Mouse (Mus musculus): ENCODE results near the gene Grm4.
A peak's percentile ranks its signal among the peaks of the same experiment; 100 is the strongest.

Gene Grm4

DNA sequence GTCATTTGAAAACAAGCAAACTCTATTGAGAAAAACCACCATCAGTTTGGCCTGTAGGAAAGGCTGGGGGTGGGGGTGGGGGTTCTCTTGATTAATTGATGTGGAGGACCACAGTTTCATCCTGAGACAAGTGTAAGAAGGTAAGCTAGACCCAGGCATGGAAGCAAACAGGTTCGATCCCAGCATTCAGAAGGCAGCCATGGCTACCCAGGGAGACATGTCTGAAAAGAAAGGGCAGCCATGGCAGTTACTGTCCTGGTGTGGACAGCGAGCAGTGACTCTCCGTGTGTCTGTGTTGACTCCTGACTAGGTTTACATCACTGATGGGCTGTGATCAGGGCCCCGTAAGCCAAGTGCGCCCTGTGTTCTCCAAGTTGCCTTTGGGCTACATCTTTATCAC, at the start of gene Grm4:
Gene Grm4 (minus strand): TSS at position 101 of the 400 bp plus-strand sequence.
- ATAC-seq (ENCODE audit: low TSS enrichment), result no peak

DNA sequence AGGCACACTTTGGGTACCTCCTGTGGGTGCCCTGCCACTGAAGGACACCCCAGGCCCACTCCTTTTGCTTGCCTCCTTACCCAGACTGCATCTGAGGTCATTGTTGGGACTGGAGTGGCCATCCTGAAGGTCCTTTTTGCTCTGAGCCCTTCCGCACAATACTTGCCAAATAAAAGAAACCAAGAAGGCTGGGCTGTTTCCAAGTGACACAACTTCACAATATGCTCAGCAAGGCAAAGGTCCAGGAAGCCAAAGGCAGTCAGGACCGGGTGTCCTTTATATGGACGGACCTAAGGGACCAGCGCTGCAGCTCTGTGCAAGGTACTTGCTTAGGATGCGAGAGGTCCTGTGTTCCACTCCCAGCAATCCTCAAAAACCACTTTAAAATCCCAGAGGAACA, 47.0 kb upstream of the Grm4 start:
- no peak for ATAC-seq (ENCODE audit: low TSS enrichment)

DNA sequence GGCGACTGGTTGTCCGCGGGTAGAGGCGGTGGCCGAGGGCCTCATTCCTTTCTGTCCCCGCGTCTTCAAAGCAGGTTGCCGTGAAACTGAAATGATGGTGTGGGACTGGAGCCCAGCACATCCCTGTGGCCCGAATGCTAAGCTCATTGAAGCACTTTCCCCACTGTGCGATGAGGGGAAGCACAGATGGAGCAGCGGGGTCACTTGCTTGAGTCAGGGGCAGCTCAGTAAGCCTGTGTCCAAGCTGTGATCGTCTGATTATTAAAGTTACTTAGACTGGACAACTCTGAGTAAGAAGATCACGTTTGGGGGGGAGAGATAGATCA, 44.7 kb upstream of the Grm4 start:
- no peak for ATAC-seq (ENCODE audit: low TSS enrichment)

DNA sequence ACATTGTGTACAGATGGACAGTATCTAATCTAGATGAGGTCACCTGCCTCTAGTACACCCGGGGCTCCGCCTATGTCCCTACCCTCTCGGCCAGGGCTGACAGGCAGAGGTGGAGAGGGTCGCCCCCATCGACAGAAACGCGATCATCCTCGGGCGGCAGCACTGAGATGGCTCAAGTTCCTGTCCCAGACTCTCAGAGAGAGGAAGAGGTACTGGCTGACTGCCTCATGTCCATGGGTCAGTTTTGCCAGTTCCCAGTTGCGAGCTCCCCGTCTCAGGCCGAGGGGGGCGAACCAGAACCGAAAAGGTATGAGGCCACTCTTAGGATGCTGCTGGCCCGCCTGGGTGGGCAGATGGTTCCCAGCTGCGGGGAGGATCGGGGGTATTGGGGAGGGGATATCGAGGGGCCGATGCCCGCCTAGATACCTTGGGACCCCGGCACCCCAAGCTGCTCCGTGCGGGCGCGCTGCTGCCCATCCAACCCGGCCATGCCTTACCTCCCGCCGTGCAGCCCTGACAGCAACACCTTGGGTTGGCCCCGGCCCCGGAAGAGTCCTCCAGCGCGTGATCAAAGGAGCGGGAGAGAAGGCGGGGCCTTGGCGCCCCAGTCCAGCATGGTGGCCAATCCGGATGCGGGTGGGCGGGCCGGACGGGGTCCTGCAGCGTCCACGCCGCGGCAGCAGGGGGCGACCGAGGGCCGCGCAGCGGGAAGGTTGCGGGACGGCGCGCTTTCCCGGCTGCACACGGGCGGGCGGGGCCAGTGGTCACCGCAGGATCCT, 44.1 kb upstream of the Grm4 start, which contains the start of gene AI413582:
Gene AI413582 (minus strand): TSS at position 594 of the 779 bp plus-strand sequence.
- ATAC-seq (ENCODE audit: low TSS enrichment), result peak; percentile 68

DNA sequence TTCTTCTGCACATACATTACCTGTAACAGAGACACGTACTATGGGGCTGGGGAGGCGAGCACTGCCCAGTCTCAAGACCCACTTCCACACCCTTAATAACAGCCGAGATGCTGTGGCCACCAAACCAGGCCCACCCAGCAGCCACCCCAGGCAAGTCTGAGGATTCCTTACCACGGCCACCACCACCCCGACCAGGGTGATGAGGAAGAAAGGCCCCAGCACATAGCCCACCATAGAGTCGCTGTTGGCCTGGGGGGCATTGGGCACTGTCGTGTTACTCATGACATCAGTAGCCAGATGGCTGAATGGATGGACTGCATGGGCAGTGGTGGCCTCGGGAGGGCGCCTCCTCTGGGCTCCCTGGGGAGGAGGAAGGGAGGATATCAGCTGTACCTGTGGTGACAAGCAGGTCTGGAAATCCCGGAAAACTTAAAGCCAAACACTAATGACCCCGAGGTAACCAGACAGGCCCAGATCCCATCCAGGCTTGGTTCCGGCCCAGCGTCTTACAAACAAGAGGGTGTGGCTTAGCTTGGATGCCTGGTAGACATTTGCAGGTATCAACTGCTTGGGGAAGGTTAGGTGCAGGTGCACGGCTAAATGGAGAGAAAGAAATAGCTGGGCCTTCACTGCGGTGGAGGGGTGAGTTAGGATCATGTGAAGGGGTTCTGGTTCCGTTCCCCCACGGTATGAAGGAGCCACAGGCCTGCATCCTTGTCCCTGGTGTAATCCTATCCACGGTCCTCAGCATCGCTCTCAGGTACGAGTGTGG, 43.4 kb upstream of the Grm4 start:
- ATAC-seq (ENCODE audit: low TSS enrichment), result no peak

DNA sequence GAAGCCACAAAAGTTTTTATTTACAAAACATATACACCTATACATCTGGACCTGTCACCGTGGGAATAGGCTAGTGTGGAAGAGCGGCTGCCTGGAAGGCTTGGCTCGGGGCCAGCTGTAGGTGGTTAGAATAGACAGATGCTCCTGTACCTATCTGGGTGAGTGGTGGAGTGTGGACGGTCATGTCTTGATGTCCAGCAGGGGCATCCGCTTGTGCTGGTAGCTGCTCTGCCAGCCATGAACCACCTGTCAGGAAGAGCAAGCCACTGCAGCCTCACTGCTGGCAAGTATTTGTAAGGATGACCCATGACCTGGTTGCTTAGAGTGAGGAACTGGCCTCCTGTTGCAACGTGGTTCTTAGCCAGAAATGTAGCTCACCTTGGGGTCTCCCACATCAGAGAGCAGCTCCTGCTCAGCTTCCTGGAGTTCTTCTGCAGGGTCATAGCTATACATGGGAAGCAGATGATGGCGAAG, 42.6 kb upstream of the Grm4 start:
- no peak for ATAC-seq (ENCODE audit: low TSS enrichment)

DNA sequence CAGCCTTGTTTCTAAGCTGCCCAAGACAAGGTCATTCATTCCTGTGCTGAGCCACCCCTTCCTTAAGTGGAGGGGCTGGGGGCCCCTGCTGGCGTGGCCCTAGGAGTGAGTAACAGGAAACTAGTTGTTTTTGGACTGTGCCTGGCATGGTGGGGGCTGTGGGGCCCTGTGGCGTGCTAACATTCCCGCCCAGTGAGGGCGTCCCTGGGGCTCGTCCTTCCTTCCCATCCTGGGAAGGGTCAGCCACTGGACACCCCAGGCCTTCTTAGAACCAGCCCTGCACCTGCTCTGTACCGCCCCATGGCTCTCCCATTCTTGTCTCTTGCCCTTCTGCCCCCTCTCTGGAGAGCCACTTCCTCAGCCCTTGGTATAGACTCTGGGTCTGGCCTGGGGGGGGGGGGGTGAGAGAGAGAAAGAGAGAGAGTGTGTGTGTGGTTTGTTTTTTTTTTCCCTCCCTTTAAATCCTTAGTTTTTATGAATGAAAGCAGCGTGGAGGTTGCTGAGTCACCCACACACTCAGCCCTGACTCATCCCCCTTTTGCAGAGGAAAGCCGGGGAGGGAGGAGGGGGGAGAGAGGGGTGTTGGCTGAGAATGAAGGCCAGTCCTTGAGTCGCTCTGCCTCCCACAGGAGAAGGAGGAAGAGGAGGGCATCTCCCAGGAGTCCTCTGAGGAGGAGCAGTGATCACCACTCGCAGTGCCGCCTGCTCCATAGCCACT, 40.8 kb upstream of the Grm4 start:
- peak; percentile 48 for ATAC-seq (ENCODE audit: low TSS enrichment)

DNA sequence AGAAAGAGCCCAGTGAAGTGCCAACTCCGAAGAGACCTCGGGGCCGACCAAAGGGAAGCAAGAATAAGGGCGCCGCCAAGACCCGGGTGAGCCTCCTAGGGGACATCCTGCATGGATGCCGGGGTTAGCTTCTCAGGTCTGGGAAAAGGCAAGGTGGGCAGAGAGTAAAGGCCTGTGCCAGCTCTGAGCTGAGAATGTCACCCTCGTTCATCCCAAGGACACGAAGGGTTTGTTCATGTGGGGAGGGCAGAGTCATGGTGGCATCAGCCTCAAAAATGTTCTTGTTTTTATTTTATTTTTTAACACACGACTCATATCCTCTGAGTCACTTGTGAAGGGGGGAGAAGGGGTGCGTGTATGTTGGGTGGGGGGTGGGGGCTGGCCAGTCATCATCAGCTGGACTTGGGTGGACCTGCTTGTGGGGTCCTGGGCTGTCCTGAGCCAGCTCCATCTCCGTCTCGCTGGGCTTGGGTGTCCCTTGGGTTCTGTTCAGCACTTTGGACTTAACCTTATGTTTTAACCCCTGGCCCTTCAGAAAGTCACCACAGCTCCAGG, 39.8 kb upstream of the Grm4 start:
- ATAC-seq (ENCODE audit: low TSS enrichment), result no peak

DNA sequence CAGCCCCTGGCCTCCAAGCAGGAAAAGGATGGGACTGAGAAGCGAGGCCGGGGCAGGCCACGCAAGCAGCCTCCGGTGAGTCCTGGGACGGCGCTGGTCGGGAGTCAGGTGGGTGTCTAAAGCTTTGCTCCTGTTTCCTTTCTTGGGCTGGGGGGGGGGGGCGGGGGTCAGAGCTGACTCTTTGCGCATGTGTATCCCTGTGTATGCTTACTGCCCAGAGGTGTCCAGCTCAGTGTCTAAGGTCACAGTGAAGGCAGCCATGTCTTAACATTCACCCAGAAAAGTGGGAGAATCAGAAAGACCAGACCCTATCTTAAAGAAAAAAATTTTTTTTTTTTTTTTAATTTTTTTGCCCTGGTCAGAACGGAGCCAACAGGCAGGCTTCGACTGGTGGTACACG, 38.4 kb upstream of the Grm4 start:
- no peak for ATAC-seq (ENCODE audit: low TSS enrichment)

DNA sequence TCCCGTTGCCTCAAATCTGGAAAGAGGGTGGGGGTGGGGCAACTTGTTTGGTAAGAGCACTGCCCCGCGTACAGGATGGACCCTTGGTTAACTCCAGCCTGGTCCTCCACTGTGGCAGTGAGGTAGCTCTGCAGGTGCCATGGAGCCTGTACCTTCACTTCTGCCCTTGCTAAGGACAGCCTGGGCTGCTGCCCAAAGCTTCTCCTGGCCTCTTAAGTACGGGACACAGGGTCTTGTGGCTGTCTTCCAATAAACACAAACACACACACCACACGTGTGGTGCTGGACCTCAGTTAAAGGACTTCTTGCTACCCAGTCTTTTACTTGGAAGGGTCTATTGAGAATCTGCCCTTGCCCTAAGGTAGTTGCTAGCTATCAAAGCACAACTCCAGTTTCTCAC, 37.6 kb upstream of the Grm4 start:
- no peak for ATAC-seq (ENCODE audit: low TSS enrichment)

DNA sequence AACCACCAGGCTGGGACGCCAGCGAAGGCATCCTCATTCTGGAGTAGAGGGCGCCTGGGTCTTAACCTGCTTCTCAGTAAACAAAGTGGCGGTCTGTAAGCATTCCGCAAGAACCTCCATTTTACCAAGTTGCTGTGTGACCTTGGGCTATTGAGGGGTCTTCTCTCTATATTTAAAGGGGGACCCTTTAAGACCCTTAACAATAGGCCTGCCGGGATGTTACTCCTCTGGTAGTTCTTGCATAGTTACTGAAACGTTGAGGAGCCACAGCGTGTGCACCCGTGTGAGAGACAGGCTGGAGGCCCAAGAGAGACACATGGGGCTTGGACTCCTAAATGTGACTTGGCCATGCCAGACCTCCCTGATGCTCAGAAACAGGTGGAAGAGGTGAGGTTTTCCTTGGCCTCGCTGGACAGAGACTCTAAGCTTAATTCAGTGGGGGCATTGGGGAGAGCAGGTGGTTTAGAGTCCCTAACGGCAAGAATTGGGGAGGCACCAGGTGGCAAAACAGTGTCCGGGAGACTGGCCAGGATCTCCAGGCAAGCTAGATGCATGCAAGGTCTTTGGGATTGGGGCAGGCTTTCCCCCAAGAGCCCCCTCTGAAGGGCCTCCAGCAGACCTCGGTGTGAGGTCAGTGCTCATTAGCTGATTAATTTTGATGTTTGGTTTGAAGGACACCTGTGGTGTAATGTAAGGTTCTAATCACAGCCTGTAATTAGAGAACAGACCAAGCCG, 36.9 kb upstream of the Grm4 start:
- no peak for ATAC-seq (ENCODE audit: low TSS enrichment)

DNA sequence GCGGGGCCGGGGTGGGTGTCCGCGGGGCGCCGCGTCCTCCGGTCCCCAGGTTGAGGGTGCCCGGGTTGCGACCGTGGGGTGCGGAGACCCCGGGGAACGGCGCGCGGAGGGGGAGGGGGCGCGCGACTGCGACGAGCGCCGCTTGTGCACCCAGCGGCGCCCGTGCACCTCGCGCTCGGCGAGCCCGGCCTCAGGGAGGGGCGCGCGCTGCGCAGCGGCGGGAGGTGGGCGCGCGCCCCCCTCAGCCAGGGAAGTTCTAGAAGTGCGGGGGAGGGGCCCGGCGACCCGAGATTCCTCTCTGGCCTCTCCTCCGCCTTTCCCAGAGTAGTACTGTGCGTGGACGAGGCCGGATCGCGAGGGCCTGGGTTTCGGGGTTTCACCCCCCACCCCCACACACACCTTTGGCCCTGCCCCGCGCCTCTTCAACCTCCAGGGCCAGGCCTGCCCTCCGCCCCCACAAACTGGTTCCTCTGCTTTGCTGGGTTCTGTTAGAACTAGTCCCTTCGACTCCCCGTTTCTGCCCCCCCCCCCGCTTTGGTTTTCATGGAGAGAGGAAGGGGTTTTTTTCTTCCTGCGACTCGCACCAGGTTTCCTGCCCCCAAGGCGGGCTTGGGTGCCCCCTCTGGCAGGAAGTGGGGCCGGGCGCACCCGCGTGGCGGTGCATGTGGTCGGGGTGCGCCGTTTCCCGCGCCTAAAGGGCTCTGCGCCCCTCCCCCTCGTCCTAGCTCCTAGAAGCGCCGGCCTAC, 36.2 kb upstream of the Grm4 start:
- ATAC-seq (ENCODE audit: low TSS enrichment), result peak; percentile 11; the same call in 1 of the 2 replicates

DNA sequence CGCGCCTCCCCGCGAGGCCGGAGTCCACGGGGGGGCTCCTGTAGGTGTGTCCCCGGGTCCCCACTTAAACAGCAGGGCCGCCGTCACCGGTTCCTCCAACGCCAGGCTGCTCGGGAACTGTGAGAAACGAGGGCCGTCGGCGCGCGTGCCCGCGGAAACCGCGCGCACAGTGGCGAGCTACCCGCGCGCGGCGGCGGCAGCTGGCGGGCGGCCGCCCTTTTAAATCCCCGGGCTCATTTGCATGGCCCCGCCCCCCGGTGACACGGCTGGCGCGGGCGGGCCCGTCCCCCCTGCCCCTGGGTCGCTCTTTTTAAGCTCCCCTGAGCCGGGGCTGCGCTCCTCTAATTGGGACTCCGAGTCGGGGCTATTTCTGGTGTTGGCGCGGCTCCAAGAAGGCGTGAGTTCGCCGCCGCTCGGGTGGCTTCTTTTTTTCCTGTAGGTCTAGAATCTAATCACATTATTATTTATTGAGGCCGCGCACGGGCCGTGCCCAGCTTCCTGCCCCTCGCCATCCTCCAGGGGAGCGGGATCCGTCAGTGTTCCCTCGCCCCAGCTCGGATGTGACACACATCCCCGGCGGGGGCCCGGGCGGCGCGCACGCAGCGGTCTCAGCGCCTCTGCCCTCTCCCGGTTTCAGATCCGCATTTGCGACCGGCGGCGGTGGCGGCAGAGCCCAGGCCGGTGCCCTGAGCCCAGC, 35.3 kb upstream of the Grm4 start, which contains the start of gene Hmga1:
Gene Hmga1 (plus strand): TSS at position 183 of the 697 bp plus-strand sequence.
- ATAC-seq (ENCODE audit: low TSS enrichment), result peak; percentile 51

DNA sequence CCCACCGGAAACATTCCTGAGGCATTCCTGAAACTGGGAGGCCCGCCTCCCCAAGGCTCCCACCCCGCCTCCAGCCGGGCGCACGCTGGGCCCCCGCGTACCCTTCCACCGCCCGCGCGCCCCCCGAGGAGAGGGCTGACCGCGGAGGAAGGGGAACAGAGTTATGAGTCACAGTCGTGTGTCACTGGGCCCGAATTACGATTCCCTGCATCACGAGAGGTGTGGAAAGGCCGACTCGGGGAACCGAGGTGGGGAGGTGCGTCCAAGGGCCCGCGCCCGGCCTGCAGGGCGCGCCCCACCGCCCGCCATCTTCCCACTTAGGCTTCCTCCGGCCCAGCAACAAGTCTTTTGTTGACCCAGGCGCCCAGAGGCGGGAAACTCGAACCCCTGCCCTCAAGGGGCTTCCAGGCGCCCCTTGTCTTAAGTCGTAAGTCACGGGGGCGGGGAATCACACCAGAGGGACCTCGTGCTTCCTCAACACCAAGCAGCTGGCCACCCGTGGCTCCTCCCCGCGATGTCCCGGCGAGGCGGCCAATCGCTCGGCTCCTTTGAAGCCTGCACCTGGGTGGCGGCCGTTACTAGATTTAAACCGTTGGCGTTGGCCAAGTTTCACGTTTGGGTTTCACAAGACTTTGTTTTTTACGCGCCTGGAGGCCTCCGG, 34.4 kb upstream of the Grm4 start:
- ATAC-seq (ENCODE audit: low TSS enrichment), result no peak

DNA sequence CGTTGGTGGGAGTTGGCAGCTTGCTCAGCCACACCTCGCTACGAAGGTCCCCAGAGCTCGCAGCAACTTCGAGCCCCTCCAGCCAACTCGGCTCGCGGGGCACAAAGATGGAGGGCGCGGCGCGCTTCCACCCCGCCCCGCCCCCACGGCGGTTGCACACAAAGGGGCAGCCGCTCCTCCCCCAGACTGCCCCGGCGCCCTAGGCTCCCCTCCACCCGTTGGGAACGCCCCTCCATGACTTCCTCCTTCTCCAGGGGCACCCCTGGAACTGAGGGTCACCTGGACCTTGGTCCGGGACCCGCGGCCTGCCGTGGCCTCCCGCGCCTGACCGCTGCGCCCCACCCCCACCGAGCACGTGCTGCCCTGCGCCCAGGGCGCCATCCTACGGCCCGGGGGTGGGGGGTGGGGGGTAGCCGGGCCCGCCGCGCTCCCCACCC, 33.9 kb upstream of the Grm4 start:
- ATAC-seq (ENCODE audit: low TSS enrichment), result no peak

DNA sequence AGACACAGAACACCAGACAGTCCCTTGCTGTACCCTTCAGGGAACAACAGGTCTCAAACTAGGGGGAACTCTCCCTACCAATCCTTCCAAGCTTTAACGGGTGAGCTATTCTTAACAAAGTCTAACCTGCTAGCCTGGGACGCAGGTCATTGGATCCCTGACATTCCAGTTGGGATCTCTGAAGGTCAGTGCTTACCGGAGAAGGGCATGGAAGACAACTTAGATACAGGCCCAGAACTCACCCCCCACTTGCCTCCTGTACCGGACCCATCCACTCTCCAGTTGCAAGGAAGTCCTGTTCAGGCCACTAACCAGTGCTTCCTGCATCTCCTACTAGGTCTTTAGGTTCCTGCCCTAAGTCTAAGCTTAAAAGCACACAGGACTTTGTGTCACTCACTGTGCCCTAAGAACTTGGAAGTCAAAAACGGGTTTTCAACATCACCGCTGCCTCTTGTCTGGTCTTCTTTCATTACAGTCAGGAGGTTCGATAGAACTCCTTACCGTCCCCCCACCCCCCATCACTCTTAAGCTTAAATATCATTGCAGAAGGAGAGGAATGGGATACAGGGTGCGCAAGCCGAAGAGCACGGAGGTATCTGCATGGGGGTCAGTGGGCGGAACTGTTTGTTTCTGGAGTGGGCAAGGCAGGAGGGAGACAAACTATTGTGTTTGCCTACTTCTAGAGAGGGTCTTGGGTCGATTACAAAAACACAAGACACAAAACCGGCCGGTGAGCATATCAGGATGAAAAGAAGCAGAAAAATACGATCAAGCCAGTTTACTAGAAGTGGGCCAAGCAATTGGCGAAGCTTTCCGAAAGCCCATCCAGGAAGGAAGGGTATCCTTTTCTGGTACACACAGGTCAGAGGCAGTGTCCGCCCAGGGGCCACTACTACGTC, 33.1 kb upstream of the Grm4 start:
- no peak for ATAC-seq (ENCODE audit: low TSS enrichment)

DNA sequence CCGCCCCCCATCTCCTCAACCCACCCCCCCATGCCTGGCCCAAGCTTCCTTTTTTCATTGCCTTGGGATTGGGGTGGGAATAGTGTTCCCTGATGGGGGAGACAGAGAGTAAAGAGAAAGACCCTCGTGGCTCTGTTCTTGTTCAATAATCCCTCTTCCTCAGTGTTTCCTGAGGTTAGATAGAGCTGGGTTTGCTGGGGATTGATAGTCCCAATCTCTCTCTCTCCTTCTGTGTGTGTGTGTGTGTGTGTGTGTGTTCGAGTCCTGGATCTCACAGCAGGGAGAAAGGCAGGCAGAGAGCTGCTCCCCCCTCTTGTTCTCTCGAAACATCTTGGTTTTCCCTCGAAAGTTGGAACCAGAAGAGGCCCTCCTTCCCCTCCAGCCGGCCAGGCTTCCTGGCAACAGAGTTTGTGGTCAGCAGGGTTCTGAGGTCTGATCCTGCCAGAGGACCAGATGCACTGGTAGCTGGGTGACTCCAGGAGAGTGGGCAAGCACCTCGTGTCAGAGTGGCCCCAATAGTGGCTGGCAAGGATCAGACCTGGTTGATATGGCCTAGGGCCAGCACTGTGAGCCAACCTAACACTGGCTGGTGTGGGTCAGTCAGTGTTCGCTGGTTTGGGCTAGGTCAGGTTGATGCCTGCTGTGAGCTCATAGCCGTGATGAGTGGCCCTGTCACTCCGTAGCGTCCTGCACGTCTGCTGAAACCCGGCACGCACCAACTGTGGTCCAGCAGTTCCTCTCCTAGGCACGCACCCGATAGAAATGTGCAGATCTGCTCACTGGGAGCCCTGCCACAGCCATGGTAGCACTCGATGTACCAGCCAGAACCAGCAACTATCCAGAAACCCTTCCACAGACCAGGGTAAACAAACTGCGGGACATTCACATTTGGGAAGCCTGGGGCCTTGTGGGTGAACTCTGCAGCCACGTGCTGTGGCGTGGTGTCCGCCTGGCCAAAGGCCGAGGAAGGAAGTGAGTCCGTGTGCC, 31.3 kb upstream of the Grm4 start:
- ATAC-seq (ENCODE audit: low TSS enrichment), result no peak

Data from frontal cortex, adult (tissue).